Mouse (Mus musculus) heart, embryonic 11.5 days (tissue): ENCODE measurements around the gene Lbhd1. TPM values are rescaled to one million over a fixed set of nuclear protein-coding genes. Genes with fewer than 3 reads are reported as not detected.
"Not testable (repeated sequence)": the region's sequence is repeated elsewhere in the genome, so short reads cannot be mapped to it uniquely, and the experiment has no call there.

Experiments
- ATAC-seq: fragments of 200-750 bp; cut with Nextera tagmentation; replicated peaks from 2 replicates; pipeline ENCODE4 v1.8.0; 2017; ENCODE audit warnings: moderate library complexity; ENCODE audit not compliant: insufficient number of reproducible peaks, low FRiP score, low TSS enrichment
- H3K27ac ChIP-seq: fragments of 300-500 bp; sonication (generic); 2 replicates; pipeline ENCODE4 v1.5.1; 2014; ENCODE audit warnings: mild to moderate bottlenecking, low read depth, low read length
- H3K27me3 ChIP-seq: fragments of 300-500 bp; sonication (generic); 2 replicates; pipeline ENCODE4 v1.6.1; 2014; ENCODE audit warnings: mild to moderate bottlenecking, low read length, mixed read lengths; ENCODE audit not compliant: control insufficient read depth, insufficient read depth
- H3K36me3 ChIP-seq: fragments of 300-500 bp; sonication (generic); 2 replicates; pipeline ENCODE4 v1.6.1; 2014; ENCODE audit warnings: mild to moderate bottlenecking, low read length, moderate library complexity, mixed read lengths; ENCODE audit not compliant: control insufficient read depth, insufficient read depth
- H3K4me1 ChIP-seq: fragments of 300-500 bp; sonication (generic); 2 replicates; pipeline ENCODE4 v1.6.1; 2014; ENCODE audit warnings: low read length; ENCODE audit not compliant: control insufficient read depth, insufficient read depth
- H3K4me2 ChIP-seq: fragments of 300-500 bp; sonication (generic); 2 replicates; pipeline ENCODE4 v1.6.1; 2014; ENCODE audit warnings: mild to moderate bottlenecking, moderate library complexity
- H3K4me3 ChIP-seq: fragments of 300-500 bp; sonication (generic); 2 replicates; pipeline ENCODE4 v1.5.1; 2014; ENCODE audit warnings: low read depth, low read length
- H3K9ac ChIP-seq: fragments of 300-500 bp; sonication (generic); 2 replicates; pipeline ENCODE4 v1.6.1; 2014; ENCODE audit warnings: mild to moderate bottlenecking, low read depth, low read length, moderate library complexity
- H3K9me3 ChIP-seq: fragments of 300-500 bp; sonication (generic); replicated peaks from 2 replicates; pipeline ENCODE4 v1.6.1; 2016; ENCODE audit warnings: low read length; ENCODE audit not compliant: control insufficient read depth
- WGBS: fragments of 180-500 bp; shearing (Covaris S2); extraction: QIAGEN DNeasy Blood & Tissue Kit; methylation state at CpG from one replicate; pipeline ENCODE4 v1.1.7; 2014; ENCODE audit not compliant: insufficient replicate concordance; 5-methylcytosine and 5-hydroxymethylcytosine counted together
- polyA plus RNA-seq: library from polyadenylated mRNA; unstranded; fragments of >200 nt; fragmentation: Nextera tagmentation; extraction: Ambion mirVana; gene quantifications from 2 replicates; pipeline ENCODE4 v1.2.1, GENCODE M21; 2014

Gene Lbhd1
- polyA plus RNA-seq, 1 experiment from 2014 or later = 72.4 TPM

DNA sequence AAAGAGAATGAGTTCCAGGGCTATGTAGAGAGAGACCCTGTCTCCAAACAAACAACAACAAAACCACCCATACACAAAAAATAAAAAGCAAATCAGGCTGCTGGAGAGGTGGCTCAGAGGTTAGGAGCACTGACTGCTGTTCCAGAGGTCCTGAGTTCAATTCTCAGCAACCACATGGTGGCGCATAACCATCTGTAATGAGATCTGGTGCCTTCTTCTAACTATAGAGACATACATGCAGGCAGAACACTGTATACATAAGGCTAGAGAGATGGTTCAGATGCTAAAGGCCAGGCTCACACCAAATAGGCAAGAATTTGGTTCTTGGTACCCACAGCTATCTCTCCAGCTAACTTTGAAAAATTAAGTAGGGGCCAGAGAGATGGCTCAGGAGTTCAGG lies 24.5 kb upstream of the Lbhd1 start:
- 11% methylated on average over 1 of the region's 1 CpGs for WGBS
- no peak for ATAC-seq
- H3K27me3 ChIP-seq = no peaks in the 10 kb centered on the region

DNA sequence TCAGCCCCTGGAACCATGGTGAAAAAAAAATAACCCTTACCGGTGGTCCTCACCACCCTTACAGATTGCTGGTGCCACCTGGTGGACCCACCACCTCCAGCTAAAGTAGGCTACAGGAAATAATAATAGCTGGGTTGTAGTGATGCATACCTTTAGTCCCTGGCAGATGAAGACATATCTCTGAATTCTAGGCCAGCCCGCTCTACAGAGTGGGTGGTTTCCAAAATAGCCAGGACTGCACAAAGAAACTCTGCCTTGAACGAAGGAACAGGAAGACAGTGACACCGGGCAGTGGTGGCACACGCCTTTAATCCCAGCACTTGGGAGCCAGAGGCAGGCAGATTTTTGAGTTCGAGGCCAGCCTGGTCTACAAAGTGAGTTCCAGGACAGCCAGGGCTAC lies 19.3 kb upstream of the Lbhd1 start:
- Histone ChIP-seq H3K4me1 (no peaks in the 10 kb centered on the region), H3K27ac (no peak overlapping the region), H3K4me3 (no peak overlapping the region), H3K9me3 (no peaks in the 10 kb centered on the region), H3K4me2 (no peak overlapping the region), H3K27me3 (no peaks in the 10 kb centered on the region), H3K36me3 (no peaks in the 10 kb centered on the region), H3K9ac (no peak overlapping the region)
- WGBS = 73% methylated on average over 6 of the region's 6 CpGs
- no peak for ATAC-seq

More for the DNA sequence above, 24.5 kb upstream of the Lbhd1 start:
- Histone ChIP-seq H3K9ac (no peak overlapping the region), H3K36me3 (no peaks in the 10 kb centered on the region), H3K4me2 (no peak overlapping the region), H3K4me3 (no peak overlapping the region), H3K9me3 (no peaks in the 10 kb centered on the region), H3K4me1 (no peaks in the 10 kb centered on the region), H3K27ac (no peak overlapping the region)

DNA sequence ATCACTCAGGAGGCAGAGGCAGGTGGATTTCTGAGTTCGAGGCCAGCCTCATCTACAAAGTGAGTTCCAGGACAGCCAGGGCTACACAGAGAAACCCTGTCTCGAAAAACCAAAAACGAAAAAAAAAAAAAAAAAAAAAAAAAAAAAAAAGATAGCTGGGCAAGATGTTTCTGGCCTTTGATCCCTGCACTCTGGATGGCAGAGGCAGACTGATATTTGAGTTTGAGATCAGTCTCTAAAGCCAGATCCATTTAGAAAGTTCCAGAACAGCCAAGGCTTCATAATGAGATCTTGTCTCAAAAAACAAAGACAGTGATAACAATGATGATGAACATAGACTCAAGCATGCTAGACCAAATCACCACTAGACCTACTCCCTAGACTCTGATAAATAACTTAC lies 13.2 kb upstream of the Lbhd1 start:
- H3K4me1 ChIP-seq, H3K27me3 ChIP-seq, H3K9me3 ChIP-seq, ATAC-seq, H3K9ac ChIP-seq, H3K27ac ChIP-seq, H3K36me3 ChIP-seq: not testable (repeated sequence)
- WGBS = 56% methylated on average over 3 of the region's 3 CpGs
- peak overlapping the region; percentile 80; the same call in 1 of the 2 replicates for H3K4me3 ChIP-seq
- peak overlapping the region; percentile 91 for H3K4me2 ChIP-seq

DNA sequence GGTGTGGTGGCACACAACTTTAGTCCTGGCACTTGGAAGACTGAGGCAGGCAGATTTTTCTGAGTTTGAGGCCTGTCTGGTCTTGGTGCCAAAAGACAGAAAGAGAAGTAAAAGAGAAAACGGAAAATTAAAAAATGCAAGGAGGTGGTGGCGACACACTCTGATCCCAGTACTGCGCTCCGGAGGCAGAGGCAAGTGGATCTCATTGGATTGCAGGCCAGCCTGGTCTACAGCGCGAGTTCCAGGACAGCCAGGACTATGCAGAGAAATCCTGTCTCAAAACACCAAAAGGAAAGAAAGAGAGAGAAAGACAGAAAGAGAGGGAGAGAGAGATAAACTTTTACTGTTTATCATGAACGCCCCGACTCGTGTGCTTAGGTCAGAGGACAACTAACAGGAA lies 12.7 kb upstream of the Lbhd1 start:
- H3K9ac ChIP-seq = peak overlapping the region; percentile 80
- peaks cover 5% of the 10 kb centered on the region; the same call in 1 of the 2 replicates for H3K36me3 ChIP-seq
- no peak; the same call in 1 of the 2 replicates for ATAC-seq
- H3K27me3 ChIP-seq = no peaks in the 10 kb centered on the region
- WGBS = 47% methylated on average over 9 of the region's 9 CpGs
- peaks cover 6% of the 10 kb centered on the region for H3K4me1 ChIP-seq
- H3K4me2 ChIP-seq = peak overlapping the region; percentile 91
- peak overlapping the region; percentile 80 for H3K4me3 ChIP-seq
- peak overlapping the region; percentile 76 for H3K27ac ChIP-seq
- H3K9me3 ChIP-seq = no peaks in the 10 kb centered on the region

DNA sequence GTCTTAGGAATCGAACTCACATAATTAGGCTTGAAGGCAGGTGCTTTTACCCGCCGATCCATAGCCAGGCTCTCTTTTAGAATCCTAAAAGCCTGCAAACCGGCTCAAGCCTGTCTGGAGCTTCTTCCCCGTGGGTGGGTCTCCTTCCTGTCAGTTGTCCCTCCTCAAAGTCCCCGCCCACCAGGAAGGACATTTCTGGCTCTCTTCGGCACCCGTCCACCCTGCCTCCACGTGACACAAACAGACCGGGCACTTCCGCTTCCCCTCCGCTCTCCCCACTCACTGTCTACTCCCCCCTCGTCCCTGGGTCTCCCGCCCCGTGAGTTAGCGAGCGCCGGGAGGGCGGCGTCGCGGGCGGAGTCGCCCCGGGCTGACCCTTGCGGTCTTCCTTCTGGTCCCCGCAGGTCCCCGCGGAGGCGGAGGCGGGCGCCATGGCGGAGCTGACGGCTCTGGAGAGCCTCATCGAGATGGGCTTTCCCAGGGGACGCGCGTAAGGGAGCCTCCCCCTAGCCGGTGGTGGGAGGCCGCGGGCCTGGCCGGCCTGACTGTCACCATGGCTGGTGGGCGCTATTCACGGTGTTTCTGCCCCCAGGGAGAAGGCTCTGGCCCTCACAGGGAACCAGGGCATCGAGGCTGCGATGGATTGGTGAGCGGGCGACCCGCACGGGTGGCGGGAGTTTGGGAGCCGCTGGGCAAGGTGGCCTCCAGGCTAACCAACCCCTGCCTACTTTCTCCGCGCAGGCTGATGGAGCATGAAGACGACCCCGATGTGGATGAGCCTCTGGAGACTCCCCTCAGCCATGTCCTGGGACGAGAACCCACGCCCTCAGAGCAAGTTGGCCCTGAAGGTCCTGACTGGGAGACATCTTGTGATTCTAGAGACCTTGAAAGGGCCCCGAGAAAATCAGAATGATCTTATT lies 12.0 kb upstream of the Lbhd1 start, which contains the start of gene Ubxn1:
Ubxn1 (plus strand) TSS at position 230 of the 920 bp plus-strand sequence.
- Histone ChIP-seq H3K4me1 (peaks cover 6% of the 10 kb centered on the region), H3K9me3 (no peaks in the 10 kb centered on the region), H3K36me3 (peaks cover 7% of the 10 kb centered on the region; the same call in 1 of the 2 replicates), H3K4me2 (peak within 1 kb of the TSS; percentile 91), H3K27ac (peak within 1 kb of the TSS; percentile 82), H3K27me3 (no peaks in the 10 kb centered on the region), H3K9ac (peak within 1 kb of the TSS; percentile 80), H3K4me3 (peak within 1 kb of the TSS; percentile 80)
- under 1% methylated on average over 59 of the region's 59 CpGs for WGBS
- peak; percentile 97 for ATAC-seq

DNA sequence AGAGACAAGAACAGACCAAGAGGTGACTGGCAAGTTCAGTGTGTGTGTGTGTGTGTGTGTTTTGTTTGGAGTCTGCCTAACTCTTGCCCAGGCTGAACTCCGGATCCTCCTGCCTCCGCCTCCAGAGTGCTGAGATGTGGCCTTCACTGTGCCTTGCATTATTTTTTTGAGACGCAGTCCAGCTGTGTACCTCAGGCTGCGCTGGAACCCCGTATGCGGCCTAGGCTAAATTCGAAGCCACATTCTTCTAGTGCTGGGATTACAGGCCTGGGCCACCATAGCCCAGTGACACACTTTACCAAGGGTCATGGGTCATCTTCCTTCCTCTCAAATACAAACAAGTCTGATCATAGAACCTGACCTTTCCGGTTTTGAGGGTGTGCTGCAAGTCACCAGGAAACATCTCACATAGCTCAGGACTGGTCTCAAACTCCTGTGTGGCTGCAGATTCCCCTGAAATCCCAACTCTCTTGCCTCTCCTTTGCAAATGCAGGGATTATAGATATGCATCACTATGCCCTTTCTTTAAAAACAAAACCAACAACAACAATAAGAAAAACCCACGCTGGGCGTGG lies 11.2 kb upstream of the Lbhd1 start:
- ATAC-seq = no peak
- peak overlapping the region; percentile 91 for H3K4me2 ChIP-seq
- H3K9me3 ChIP-seq = no peaks in the 10 kb centered on the region
- H3K9ac ChIP-seq = peak overlapping the region; percentile 80
- H3K4me1 ChIP-seq = peaks cover 6% of the 10 kb centered on the region
- H3K27me3 ChIP-seq = no peaks in the 10 kb centered on the region
- WGBS = 73% methylated on average over 10 of the region's 10 CpGs
- H3K36me3 ChIP-seq = peaks cover 7% of the 10 kb centered on the region; the same call in 1 of the 2 replicates
- peak overlapping the region; percentile 80 for H3K4me3 ChIP-seq
- peak overlapping the region; percentile 82; the same call in 1 of the 2 replicates for H3K27ac ChIP-seq

DNA sequence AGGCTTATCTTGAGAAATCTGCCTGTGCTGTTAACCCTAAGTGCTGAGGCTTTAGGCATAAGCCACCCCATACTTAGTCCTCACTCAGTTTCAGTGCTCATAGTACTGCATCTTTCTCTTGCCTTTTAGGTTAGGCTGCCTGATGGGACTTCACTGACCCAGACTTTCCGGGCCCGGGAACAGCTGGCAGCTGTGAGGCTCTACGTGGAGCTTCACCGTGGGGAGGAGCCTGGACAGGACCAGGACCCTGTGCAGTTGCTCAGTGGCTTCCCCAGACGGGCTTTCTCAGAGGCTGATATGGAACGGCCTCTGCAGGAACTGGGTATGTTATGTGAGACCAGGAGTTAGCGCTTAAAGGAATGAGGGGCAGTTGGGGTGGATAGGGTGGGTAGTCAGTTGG lies 8.5 kb upstream of the Lbhd1 start:
- Histone ChIP-seq H3K27me3 (no peaks in the 10 kb centered on the region), H3K4me3 (no peak overlapping the region), H3K27ac (no peak overlapping the region), H3K4me2 (no peak overlapping the region), H3K36me3 (peaks cover 9% of the 10 kb centered on the region; the same call in 1 of the 2 replicates), H3K4me1 (peaks cover 14% of the 10 kb centered on the region), H3K9me3 (no peaks in the 10 kb centered on the region), H3K9ac (no peak overlapping the region)
- ATAC-seq = no peak
- WGBS = 89% methylated on average over 7 of the region's 7 CpGs

DNA sequence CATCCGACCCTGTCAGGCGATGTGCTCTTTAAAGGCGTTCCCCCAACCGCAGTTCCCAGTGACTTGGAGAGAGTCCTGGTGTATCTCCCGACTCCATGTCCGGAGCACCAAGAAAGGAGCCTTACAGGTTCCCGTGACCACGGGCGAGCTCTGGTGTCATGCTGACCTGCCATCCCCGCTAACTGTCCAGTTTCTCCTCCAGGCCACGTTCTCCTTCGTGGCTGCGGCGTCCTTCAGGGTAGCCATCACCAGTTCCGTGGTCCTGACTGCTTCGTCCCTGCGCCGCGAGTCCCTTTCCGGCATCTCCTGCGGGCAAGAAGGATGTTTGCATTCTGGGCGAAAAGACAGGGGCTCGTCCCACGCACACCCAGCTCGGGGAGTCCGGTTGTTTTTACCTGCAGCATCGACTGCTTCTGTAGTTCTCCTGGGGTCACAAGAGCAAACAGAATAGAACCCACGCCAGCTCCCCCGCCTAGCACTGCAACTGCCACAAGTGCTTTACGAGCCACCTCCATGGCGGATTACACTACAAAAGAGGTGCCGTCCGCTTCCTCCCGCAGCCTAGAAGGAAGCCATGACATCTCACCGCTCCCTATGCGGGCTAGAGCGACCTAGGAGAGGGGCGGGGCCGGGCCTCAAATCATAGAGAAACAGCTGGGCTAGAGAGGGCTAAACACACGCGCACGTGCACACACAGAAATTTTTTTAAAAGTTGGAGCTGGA lies 3.1 kb upstream of the Lbhd1 start, which contains the start of gene Uqcc3:
Uqcc3 (minus strand) TSS at position 613 of the 723 bp plus-strand sequence.
- H3K4me2 ChIP-seq = peak within 1 kb of the TSS; percentile 73
- peak within 1 kb of the TSS; percentile 63 for H3K27ac ChIP-seq
- peak; percentile 91 for ATAC-seq
- H3K9ac ChIP-seq = peak within 1 kb of the TSS; percentile 82
- H3K4me1 ChIP-seq = peaks cover 7% of the 10 kb centered on the region; the same call in 1 of the 2 replicates
- H3K4me3 ChIP-seq = peak within 1 kb of the TSS; percentile 70
- no peaks in the 10 kb centered on the region for H3K9me3 ChIP-seq
- no peaks in the 10 kb centered on the region for H3K27me3 ChIP-seq
- H3K36me3 ChIP-seq = peaks cover 5% of the 10 kb centered on the region; the same call in 1 of the 2 replicates
- under 1% methylated on average over 42 of the region's 42 CpGs for WGBS
